20 mouse cellular contexts compared by ENCODE assay signal in genomic region chr5:53296961-53297360, GRCm38 (mm10).
"Had no signal": no experiment of that assay in that cellular context is flagged by ENCODE, and none has a peak within 500 bp of the region (broad histone marks: within the 10 kb centered on the region; RNA-seq: fewer than 3 reads in every experiment).

No protein-coding gene starts in this region.

- H3K27ac ChIP-seq: limb, embryonic 12.5 days; limb, embryonic 15.5 days; liver, embryonic 14.5 days; macrophage; midbrain, embryonic 12.5 days; midbrain, embryonic 15.5 days; neural tube, embryonic 12.5 days; neural tube, embryonic 15.5 days; stomach, embryonic 15.5 days had no signal

- DNase-seq: kidney, postnatal 14 days; kidney, postnatal 4 days; left cerebral cortex, postnatal 4 days; liver, postnatal 0 days; lung, embryonic 14.5 days; right cerebral cortex, adult 18-20 months; right cerebral cortex, postnatal 14 days; right cerebral cortex, postnatal 4 days; thymus, postnatal 25 days had no signal

- H3K9ac ChIP-seq: limb, embryonic 12.5 days; limb, embryonic 15.5 days; liver, embryonic 14.5 days; liver, postnatal 0 days; lung, embryonic 14.5 days; midbrain, embryonic 12.5 days; midbrain, embryonic 15.5 days; neural tube, embryonic 12.5 days; neural tube, embryonic 15.5 days; stomach, embryonic 15.5 days had no signal

- H3K4me2 ChIP-seq: limb, embryonic 12.5 days; limb, embryonic 15.5 days; liver, embryonic 11.5 days; lung, embryonic 14.5 days; midbrain, embryonic 12.5 days; midbrain, embryonic 15.5 days; neural tube, embryonic 12.5 days; neural tube, embryonic 15.5 days; stomach, embryonic 15.5 days had no signal

- H3K27me3 ChIP-seq: limb, embryonic 12.5 days; limb, embryonic 15.5 days; midbrain, embryonic 12.5 days; midbrain, embryonic 15.5 days; neural tube, embryonic 12.5 days; neural tube, embryonic 15.5 days; stomach, embryonic 15.5 days had no signal

- H3K4me3 ChIP-seq: limb, embryonic 12.5 days; limb, embryonic 15.5 days; midbrain, embryonic 12.5 days; midbrain, embryonic 15.5 days; neural tube, embryonic 12.5 days; neural tube, embryonic 15.5 days; stomach, embryonic 15.5 days had no signal

- H3K36me3 ChIP-seq: limb, embryonic 12.5 days; limb, embryonic 15.5 days; midbrain, embryonic 12.5 days; midbrain, embryonic 15.5 days; neural tube, embryonic 12.5 days; neural tube, embryonic 15.5 days; stomach, embryonic 15.5 days had no signal

- H3K4me1 ChIP-seq: limb, embryonic 12.5 days; limb, embryonic 15.5 days; midbrain, embryonic 12.5 days; midbrain, embryonic 15.5 days; neural tube, embryonic 12.5 days; neural tube, embryonic 15.5 days; stomach, embryonic 15.5 days had no signal

- ATAC-seq: liver, postnatal 0 days; lung, postnatal 0 days; midbrain, embryonic 15.5 days had no signal

- H3K9me3 ChIP-seq: limb, embryonic 12.5 days; limb, embryonic 15.5 days; midbrain, embryonic 12.5 days; midbrain, embryonic 15.5 days; neural tube, embryonic 12.5 days; neural tube, embryonic 15.5 days; stomach, embryonic 15.5 days had no signal
